Mouse (Mus musculus): ENCODE measurements around the gene Mecr.

DNA sequence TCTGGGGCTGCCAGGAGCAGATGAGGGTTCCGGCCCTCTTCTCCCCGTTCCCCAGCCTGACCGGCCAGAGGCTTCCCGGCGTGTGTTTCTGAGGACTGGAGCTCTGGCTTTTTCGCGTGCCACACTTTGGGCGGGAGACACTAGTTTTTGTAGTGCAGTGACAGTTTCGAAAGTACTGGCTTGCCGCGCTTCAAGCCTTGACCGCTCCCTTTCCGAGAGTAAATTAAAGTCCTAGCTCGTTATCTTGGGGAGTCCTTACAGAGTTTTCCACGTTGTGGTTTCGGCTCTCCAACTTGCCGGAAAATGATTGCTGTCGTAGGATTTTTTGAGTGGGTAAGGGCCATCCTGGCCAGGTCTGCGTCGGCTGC lies 30.9 kb downstream of the Mecr start:
- TF ChIP-seq POLR2A (IDR thresholded peaks at IDR 0.05; ENCODE audit: borderline replicate concordance, extremely low read depth, low read depth, low read length) (no peak), CTCF (IDR thresholded peaks at IDR 0.05; ENCODE audit: insufficient read depth, low read length) (no peak)

All from lung, adult 2 months (tissue).